Mouse (Mus musculus) brain, embryonic 14.5 days (tissue): ENCODE results near the gene Atg16l1.

Source experiments
- CTCF ChIP-seq: fragments of 200-500 bp; IDR thresholded peaks from 2 replicates; pipeline ENCODE4 v1.5.1; 2012; ENCODE audit warnings: inconsistent platforms, mild to moderate bottlenecking, moderate library complexity, borderline replicate concordance; ENCODE audit not compliant: insufficient read depth, insufficient read length; ENCODE audit errors: extremely low read depth
- POLR2A ChIP-seq: fragments of 200-500 bp; IDR thresholded peaks from 2 replicates; pipeline ENCODE4 v1.6.1; 2012; ENCODE audit warnings: mild to moderate bottlenecking, inconsistent platforms, borderline replicate concordance; ENCODE audit not compliant: poor library complexity, insufficient read depth, insufficient read length, severe bottlenecking; ENCODE audit errors: extremely low read depth

DNA sequence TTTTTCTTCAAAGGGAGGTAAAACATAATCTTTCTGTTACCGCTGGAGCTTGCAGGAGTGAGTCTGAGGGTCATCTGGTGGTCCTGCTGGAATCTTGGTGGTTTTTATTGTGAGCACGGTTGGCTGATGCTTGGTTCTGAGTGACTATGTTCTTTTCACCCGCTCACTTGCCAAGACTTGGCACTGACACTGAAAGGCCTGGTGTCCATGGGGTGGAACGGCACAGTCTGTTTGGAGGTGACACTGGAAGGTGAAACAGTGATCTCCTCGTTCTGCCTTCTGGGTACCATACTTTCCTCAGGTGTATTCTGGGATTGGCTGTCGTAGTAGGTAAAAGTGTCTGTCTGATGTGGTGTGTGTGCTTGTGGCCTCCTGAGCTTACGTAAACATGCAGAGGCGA lies 34.0 kb downstream of the Atg16l1 start:
- TF ChIP-seq CTCF = no peak
- TF ChIP-seq POLR2A = no peak
